Mouse (Mus musculus) thymus, postnatal 14 days (tissue): ENCODE measurements around the gene Sirt2.
A peak's percentile ranks its signal among the peaks of the same experiment; 100 is the strongest.

Source experiments
- DNase-seq: peaks from one replicate; pipeline ENCODE4 v3.0.0; 2021

Sirt2 gene

DNA sequence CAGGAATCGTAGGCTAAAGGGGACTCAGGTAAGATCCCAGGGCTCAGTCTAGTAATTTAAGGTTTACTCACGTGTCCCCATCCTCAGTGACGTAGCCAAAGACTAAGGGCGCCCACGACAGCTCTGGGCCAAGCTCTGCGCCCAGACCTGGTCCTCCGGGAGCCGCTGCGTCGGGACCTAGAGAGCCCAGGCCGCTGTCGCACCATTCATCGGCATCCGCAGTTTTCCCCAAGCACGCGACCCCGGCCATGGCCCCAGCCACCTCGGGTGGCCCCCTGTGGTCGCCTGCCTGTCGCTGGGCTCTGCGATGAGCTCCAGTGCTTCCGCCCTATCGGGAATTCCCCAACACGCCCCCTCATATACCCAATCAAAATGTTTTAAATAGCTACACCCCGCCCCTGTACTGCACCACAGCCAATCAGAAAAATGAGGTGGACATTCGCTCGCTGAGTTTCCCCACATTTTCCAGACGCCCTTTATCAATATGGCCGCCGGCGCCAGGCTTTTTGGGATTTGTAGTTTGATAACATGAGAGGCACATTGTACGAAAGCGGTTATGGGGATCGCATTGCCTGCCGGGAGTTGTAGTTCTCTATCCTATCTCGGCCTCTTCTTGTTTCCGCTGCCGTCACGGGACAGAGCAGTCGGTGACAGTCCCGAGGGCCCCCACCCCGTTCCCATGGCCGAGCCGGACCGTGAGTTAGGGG is at the start of gene Sirt2:
Gene Sirt2, plus strand, starts transcription at position 563 of the 707 bp plus-strand sequence.
- peak; percentile 95 for DNase-seq

GRCm38 (mm10) chr7:28717726-28718125 is 48.8 kb upstream of the Sirt2 start:
- no peak for DNase-seq

- no peak for DNase-seq
Observed at GRCm38 (mm10) chr7:28719159-28719558, 47.4 kb upstream of the Sirt2 start.

GRCm38 (mm10) chr7:28719650-28720049 is 46.9 kb upstream of the Sirt2 start:
- DNase-seq: no peak

DNA sequence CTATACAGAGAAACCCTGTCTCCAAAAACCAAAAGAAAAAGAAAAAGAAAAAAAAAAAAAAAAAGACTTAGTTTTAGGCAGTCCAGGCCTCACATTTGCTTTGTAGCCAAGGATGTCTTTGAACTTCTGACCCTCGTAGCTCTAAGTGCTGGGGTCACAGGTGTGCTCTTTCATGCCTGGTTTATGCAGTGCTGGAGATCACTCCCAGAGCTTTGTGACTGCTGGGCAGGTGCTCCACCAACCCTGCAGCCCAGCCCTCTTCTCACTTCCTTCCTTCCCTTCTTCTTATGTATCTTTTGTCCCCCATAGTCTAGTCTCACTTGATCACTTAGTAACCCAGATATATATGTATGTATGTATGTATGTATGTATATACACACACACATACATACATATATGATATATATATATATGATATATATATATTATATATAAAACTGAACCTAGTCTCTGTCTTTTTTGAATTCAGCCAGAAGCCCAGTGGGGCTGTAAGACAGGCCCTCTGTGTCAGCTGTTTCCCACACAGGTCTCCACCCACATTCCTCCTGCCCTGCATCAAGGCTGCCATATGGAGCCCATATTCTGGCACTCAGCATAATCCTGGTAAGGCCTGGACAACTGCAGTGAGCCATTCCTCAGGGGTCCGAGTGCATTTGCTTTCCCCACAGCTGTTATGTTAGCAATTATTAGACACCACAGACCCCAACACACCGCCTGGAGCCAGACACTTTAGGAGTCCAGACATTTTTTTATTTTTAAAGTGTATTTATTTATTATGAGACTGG is 45.6 kb upstream of the Sirt2 start:
- DNase-seq: peak; percentile 34

DNA sequence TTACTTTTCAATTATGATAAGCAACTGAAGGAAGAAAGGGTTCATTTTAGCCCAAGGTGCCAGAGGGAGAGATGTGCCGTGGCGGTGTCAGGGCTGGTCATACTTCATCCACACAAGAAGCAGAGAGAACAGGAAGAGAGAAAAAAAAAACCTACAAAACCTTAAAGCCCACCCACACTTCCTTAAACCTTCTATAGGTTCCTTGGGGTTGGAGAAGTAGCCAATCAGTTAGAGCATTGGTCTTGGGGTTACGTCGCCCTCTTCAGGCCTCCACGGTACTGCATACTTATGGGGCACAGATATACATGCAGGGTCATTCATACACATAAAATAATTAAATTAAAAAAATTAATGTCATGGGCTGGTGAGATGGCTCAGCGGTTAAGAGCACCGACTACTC is 44.5 kb upstream of the Sirt2 start:
- peak; percentile 29 for DNase-seq

GRCm38 (mm10) chr7:28724613-28725012 is 41.9 kb upstream of the Sirt2 start:
- no peak for DNase-seq

DNA sequence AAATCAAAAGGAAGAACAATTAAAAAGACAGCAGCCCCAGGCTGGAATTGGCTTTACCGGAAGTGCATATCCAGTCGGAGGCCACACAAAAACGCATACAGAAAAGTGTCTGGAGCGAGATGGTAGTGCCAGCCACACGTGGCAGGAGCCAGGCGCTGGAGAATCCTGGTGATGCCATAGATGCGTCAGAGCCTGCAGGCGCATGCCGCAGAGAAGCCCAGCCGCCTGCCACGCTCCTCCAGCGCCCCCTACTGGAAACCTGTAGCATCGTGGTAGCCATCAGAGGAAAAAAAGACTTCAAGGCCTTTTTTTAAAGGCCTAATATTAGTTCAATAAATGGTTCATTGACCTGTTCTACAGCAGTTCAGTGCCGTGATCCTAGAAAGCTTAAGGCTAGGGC is 39.9 kb upstream of the Sirt2 start:
- peak; percentile 86 for DNase-seq

- no peak for DNase-seq
Observed at GRCm38 (mm10) chr7:28727649-28728340, 38.7 kb upstream of the Sirt2 start.

DNA sequence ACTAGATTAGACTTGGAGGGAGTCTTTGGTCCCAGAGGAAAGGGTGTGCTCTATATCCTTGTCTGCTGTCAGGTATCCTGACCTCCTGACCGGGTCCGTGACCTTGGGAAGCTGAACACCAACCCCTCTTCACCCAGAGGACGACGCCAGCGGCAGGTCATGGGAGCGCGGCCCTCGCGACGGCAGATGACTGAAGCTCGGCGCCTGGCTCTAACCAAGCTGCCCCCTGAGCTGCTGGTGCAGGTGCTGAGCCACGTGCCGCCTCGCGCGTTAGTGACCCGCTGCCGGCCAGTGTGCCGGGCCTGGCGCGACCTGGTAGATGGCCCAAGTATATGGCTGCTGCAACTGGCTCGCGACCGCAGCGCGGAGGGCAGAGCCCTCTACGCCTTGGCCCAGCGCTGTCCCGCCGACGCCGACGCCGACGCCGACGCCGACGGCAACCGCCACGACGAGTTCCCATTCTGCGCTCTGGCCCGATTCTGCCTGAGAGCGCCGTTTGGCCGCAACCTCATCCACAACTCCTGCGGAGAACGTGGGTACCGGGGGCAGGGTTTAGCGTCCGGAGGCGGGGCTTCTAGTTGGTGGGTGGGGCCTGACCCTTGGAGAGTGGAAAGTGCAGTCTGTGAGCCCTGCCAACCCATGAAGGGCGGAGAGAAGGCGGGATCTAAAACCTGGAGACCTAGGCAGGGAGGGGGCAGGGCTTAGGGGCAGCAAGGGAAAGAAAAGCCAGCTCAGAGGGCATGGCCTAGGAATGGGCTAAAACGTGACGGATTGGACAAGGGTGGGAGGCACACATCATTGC is 34.0 kb upstream of the Sirt2 start:
- DNase-seq: peak; percentile 89

- no peak for DNase-seq
Observed at GRCm38 (mm10) chr7:28733211-28733610, 33.3 kb upstream of the Sirt2 start.

DNA sequence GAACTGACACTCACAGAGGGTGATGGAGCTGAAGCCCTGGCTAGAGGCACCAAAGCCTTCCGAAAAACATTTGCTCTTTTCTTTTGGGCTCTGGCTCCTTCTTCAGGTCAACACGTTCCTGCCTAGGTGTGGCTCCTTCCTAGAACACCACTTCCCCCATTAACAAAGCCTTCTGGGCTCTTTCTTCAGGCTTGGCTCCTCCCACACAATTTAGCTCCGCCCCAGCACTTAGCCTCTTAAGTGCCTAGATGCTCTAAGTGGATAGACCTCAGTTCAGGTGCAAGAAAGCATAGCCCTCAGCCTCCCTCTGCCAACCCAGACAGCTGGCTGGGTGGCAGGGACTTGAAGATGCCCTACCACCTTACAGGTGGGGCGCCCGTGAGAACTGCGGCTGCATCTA is 30.8 kb upstream of the Sirt2 start:
- no peak for DNase-seq

- DNase-seq: no peak
Observed at GRCm38 (mm10) chr7:28739829-28740228, 26.7 kb upstream of the Sirt2 start.

DNA sequence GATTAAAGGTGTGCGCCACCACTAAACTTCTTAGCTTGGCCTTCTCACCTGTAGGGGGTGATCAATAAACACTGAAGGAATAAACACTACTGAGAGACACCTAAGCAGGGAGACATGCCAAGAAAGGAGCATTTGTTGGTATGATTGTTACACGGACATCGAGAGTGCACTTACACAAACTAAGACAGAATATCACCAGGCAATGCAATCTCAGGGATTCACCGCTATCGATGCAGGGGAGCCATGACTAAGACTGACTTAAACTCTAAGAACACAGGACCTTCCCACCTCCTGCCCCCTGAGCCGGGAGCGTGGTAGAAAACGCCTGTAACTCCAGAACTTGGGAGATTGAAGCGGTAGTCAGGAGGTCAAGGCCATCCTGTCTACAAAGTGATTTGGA is 25.6 kb upstream of the Sirt2 start:
- DNase-seq: no peak

GRCm38 (mm10) chr7:28741368-28741708 is 25.2 kb upstream of the Sirt2 start:
- DNase-seq: no peak

- peak; percentile 93 for DNase-seq
Observed at GRCm38 (mm10) chr7:28741709-28742438, 24.7 kb upstream of the Sirt2 start, which contains the start of the genes Mrps12 and Sars2. Gene Mrps12 (minus strand): TSS chr7:28741820. Gene Sars2 (plus strand): TSS chr7:28741992.

DNA sequence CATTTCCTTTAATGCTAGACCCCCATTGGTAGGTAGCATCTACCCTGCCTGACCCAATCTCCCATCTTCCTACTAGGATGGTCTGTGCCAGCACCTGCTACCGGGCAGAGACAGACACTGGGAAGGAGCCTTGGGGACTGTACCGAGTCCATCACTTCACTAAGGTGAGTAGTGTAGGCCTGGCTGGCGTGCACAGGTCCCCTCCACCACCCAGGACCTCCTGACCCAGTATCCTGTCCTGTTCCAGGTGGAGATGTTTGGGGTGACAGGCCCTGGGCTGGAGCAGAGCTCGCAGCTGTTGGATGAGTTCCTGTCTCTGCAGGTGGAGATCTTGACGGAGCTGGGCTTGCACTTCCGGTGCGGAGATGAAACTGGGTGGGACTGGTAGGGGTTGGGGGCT is 16.6 kb upstream of the Sirt2 start:
- DNase-seq: no peak

DNA sequence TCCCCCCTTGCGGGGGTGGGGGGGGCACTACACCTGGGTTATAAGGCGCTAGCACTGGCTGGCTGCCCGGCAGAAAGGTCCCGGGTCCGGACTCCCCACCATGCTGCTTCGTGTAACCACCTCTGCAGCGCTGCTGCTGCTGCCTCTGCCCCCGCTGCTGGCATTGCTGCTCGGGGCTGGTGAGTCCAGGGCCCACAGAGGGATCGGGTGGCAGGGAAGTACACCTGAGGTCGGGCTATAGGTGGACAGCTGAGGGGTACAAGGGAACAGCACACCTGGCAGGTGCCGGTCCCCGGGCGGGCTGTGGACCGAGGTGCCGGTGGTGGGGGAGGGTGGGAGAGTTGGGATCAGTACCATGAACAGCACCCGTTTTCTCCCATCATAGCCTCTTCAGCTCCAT is 10.5 kb upstream of the Sirt2 start, which contains the start of gene Ccer2:
Gene Ccer2, plus strand, starts transcription at position 96 of the 400 bp plus-strand sequence.
- no peak for DNase-seq

GRCm38 (mm10) chr7:28758623-28759022 is 7.9 kb upstream of the Sirt2 start:
- no peak for DNase-seq

DNA sequence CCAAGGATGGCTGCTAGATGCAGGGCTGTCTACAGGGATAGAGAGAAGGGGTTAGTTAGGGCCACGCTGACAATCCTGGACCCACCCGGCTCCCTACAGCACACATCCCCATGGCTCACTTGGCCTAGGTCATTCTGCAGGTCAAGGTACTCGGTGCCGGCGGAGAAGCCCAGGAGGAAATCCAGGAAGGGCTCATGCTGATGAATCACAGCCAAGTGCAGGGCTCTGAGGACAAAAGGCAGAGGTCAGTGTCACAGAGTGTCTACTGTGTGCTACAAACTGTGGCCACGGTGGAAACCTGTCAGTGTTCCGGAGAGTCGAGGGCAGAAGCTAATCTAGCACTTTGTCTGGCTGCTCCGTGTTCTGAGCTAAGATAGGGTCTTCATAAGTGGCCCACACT is 4.6 kb upstream of the Sirt2 start:
- DNase-seq: no peak

GRCm38 (mm10) chr7:28765211-28765610 is 1.3 kb upstream of the Sirt2 start:
- DNase-seq: no peak

- no peak for DNase-seq
Observed at GRCm38 (mm10) chr7:28766910-28767309, 375 bp downstream of the Sirt2 start.
